In the genomic region with DNA sequence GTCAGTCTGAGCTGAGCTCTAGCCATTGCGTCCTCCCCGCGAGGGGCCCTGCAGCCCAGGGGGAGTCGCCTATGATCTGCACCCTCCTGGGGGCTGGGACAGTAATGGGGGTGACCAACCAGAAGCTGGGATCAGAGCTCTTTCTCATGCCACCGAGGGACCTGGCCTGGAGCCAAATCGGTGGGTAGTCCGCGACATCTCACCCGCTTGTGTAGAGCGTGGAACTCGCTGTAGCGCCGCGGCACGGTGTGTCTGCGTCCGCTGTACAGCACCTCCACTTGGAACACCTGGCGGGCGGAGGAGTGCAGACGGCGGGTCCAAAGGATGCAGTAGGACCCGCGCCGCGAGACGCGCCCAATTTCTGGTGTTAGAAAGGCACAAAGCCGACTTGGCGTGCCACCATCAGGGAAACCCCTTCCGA, we compare ENCODE assay signal across 8 mouse cellular contexts. TPM values are rescaled to one million over a fixed set of nuclear protein-coding genes. Genes with fewer than 3 reads are reported as not detected.
DNase-seq lines count a peak whose midpoint lies in the region; ATAC-seq and TF ChIP-seq lines count a peak whose summit lies in the region.

No protein-coding gene starts in this region.

- peaks cover 11% of the 10 kb centered on the region for H3K36me3 ChIP-seq in thymus, adult 2 months (ENCODE audit: control insufficient read depth, insufficient read depth, low read length)
- peaks cover 18% of the 10 kb centered on the region for H3K36me3 ChIP-seq in forebrain, embryonic 16.5 days (ENCODE audit: control insufficient read depth, insufficient read depth)
- peaks cover 20% of the 10 kb centered on the region for H3K36me3 ChIP-seq in midbrain, embryonic 11.5 days (ENCODE audit: control insufficient read depth, insufficient read depth, low read length)

- peak overlapping the region; percentile 98 for H3K4me2 ChIP-seq in forebrain, embryonic 16.5 days (ENCODE audit: low read length)
- peak overlapping the region; percentile 88 for H3K4me2 ChIP-seq in midbrain, embryonic 11.5 days

- 3% methylated on average over 30 of the region's 30 CpGs for WGBS in thymus, adult 2 months
- WGBS in forebrain, embryonic 16.5 days: under 1% methylated on average over 30 of the region's 30 CpGs
- under 1% methylated on average over 30 of the region's 30 CpGs for WGBS in midbrain, embryonic 11.5 days

- H3K9me3 ChIP-seq in forebrain, embryonic 16.5 days (ENCODE audit: control insufficient read depth, low read length): no peaks in the 10 kb centered on the region
- H3K9me3 ChIP-seq in midbrain, embryonic 11.5 days (ENCODE audit: control insufficient read depth, low read length): no peaks in the 10 kb centered on the region

- peak; percentile 34 for ATAC-seq in forebrain, embryonic 16.5 days
- ATAC-seq in midbrain, embryonic 11.5 days (ENCODE audit: low FRiP score): peak; percentile 41; the same call in 1 of the 2 replicates

- H3K27me3 ChIP-seq in thymus, adult 2 months (ENCODE audit: control insufficient read depth, insufficient read depth, low read length): peaks cover 18% of the 10 kb centered on the region
- peaks cover 18% of the 10 kb centered on the region for H3K27me3 ChIP-seq in forebrain, embryonic 16.5 days (replicated peaks; ENCODE audit: control insufficient read depth, insufficient read depth, low read length)
- peaks cover 32% of the 10 kb centered on the region for H3K27me3 ChIP-seq in midbrain, embryonic 11.5 days (ENCODE audit: control insufficient read depth, insufficient read depth, low read length)

- no peak for TF ChIP-seq CTCF in thymus, adult 2 months (IDR thresholded peaks at IDR 0.05; ENCODE audit: borderline replicate concordance, control insufficient read depth, extremely low read depth, insufficient read depth, low read length, poor library complexity)

- DNase-seq in thymus, adult 2 months: peak; percentile 7
- DNase-seq in thymus, postnatal 25 days: no peak
- DNase-seq in c-Kit-positive CD71-positive TER-119-negative erythroid progenitor cells, embryonic 14.5 days (ENCODE audit: low read depth): peak; percentile 15
- peak; percentile 49 to 61 for DNase-seq in kidney, postnatal 4 days
- DNase-seq in midbrain, embryonic 11.5 days (ENCODE audit: low spot score, missing footprints): no peak
- peak; percentile 67 for DNase-seq in testis, postnatal 10 days (ENCODE audit: low spot score)
- no peak for DNase-seq in urinary bladder, postnatal 10 days (ENCODE audit: low spot score)

- H3K4me3 ChIP-seq in thymus, adult 2 months (ENCODE audit: control insufficient read depth, insufficient read depth, low read length): peak overlapping the region; percentile 31
- H3K4me3 ChIP-seq in forebrain, embryonic 16.5 days (replicated peaks; ENCODE audit: low read length): peak overlapping the region; percentile 59
- H3K4me3 ChIP-seq in midbrain, embryonic 11.5 days (ENCODE audit: low read depth, low read length): peak overlapping the region; percentile 47

- no peak overlapping the region for H3K27ac ChIP-seq in thymus, adult 2 months (ENCODE audit: control insufficient read depth, insufficient read depth, low read length)
- H3K27ac ChIP-seq in forebrain, embryonic 16.5 days (ENCODE audit: low read length): no peak overlapping the region
- no peak overlapping the region for H3K27ac ChIP-seq in midbrain, embryonic 11.5 days (ENCODE audit: low read depth, low read length)

- H3K4me1 ChIP-seq in thymus, adult 2 months (replicated peaks; ENCODE audit: control insufficient read depth, insufficient read depth, low read length): peaks cover 10% of the 10 kb centered on the region
- peaks cover 11% of the 10 kb centered on the region for H3K4me1 ChIP-seq in forebrain, embryonic 16.5 days (replicated peaks; ENCODE audit: control insufficient read depth, insufficient read depth, low read length)
- 0 out of 2 replicates have a peak, but pooled peaks cover 3% of the 10 kb centered on the region for H3K4me1 ChIP-seq in midbrain, embryonic 11.5 days (ENCODE audit: control insufficient read depth, insufficient read depth, low read length)

- peak overlapping the region; percentile 70 for H3K9ac ChIP-seq in forebrain, embryonic 16.5 days (replicated peaks; ENCODE audit: low read depth, low read length)
- peak overlapping the region; percentile 52 for H3K9ac ChIP-seq in midbrain, embryonic 11.5 days (ENCODE audit: low read length)

- no peak for TF ChIP-seq POLR2A in thymus, adult 2 months (IDR thresholded peaks at IDR 0.05; ENCODE audit: control insufficient read depth, extremely low read depth, insufficient read depth, low read length, poor library complexity)

RNA-seq across cellular contexts. Expression of a gene that starts 0.5 kb away (rescaled TPM):
- polyA plus RNA-seq in thymus, adult 2 months (2012; rRNA removed): 5.8 and 9.2 TPM in 2 replicates
- polyA plus RNA-seq in forebrain, embryonic 16.5 days (2015; fragmentation: Nextera tagmentation; extraction: Ambion mirVana): 4.5 and 8.1 TPM in 2 replicates
- 1.8 and 2.2 TPM in 2 replicates for polyA plus RNA-seq in midbrain, embryonic 11.5 days (2014; fragmentation: Nextera tagmentation; extraction: Ambion mirVana)

RNA-seq across cellular contexts. Expression of a gene that starts 9.0 kb away (rescaled TPM):
- 144 and 154 TPM in 2 replicates for polyA plus RNA-seq in thymus, adult 2 months (2012; rRNA removed)
- polyA plus RNA-seq in forebrain, embryonic 16.5 days (2015; fragmentation: Nextera tagmentation; extraction: Ambion mirVana): 325 and 326 TPM in 2 replicates
- polyA plus RNA-seq in midbrain, embryonic 11.5 days (2014; fragmentation: Nextera tagmentation; extraction: Ambion mirVana): 490 and 501 TPM in 2 replicates

RNA-seq across cellular contexts. Expression of a gene that starts 57.4 kb away (rescaled TPM):
- polyA plus RNA-seq in thymus, adult 2 months (2012; rRNA removed): 55.3 and 59.1 TPM in 2 replicates
- 101 and 109 TPM in 2 replicates for polyA plus RNA-seq in forebrain, embryonic 16.5 days (2015; fragmentation: Nextera tagmentation; extraction: Ambion mirVana)
- 147 and 150 TPM in 2 replicates for polyA plus RNA-seq in midbrain, embryonic 11.5 days (2014; fragmentation: Nextera tagmentation; extraction: Ambion mirVana)

RNA-seq across cellular contexts. Expression of a gene that starts 57.4 kb away (rescaled TPM):
- polyA plus RNA-seq in thymus, adult 2 months (2012; rRNA removed): 16.4 and 16.9 TPM in 2 replicates
- 81.1 and 84.3 TPM in 2 replicates for polyA plus RNA-seq in forebrain, embryonic 16.5 days (2015; fragmentation: Nextera tagmentation; extraction: Ambion mirVana)
- 156 and 171 TPM in 2 replicates for polyA plus RNA-seq in midbrain, embryonic 11.5 days (2014; fragmentation: Nextera tagmentation; extraction: Ambion mirVana)

Comparison
In these comparisons a context has a peak if more than half of its experiments do, and no peak if none do; other contexts are left out.
1. DNase-seq: peak in thymus, adult 2 months (single experiment), c-Kit-positive CD71-positive TER-119-negative erythroid progenitor cells, embryonic 14.5 days (single experiment), kidney, postnatal 4 days (2 of 2) and testis, postnatal 10 days (single experiment); none in thymus, postnatal 25 days (single experiment), midbrain, embryonic 11.5 days (single experiment) and urinary bladder, postnatal 10 days (single experiment).
2. Peak in every context shown above with its lines, with median percentiles within 50 percentile points of each other: H3K4me3 ChIP-seq.